Mouse (Mus musculus): ENCODE data around the gene Gclc. TPM values are rescaled to one million over a fixed set of nuclear protein-coding genes. Genes with fewer than 3 reads are reported as not detected.

Gene Gclc
- polyA plus RNA-seq, 1 experiment from 2014 or later, result 14.5 TPM

GRCm38 (mm10) chr9:77770909-77771308, 16.6 kb downstream of the Gclc start:
- Histone ChIP-seq H3K4me3 (replicated peaks) (no peak overlapping the region), H3K9me3 (no peaks in the 10 kb centered on the region), H3K36me3 (peaks cover 12% of the 10 kb centered on the region; the same call in 1 of the 2 replicates), H3K27me3 (no peaks in the 10 kb centered on the region), H3K27ac (no peak overlapping the region), H3K4me2 (no peak overlapping the region), H3K9ac (replicated peaks) (no peak overlapping the region), H3K4me1 (replicated peaks) (peaks cover 9% of the 10 kb centered on the region; the same call in 1 of the 2 replicates)
- ATAC-seq (ENCODE audit: insufficient number of reproducible peaks, insufficient read depth, low FRiP score, low TSS enrichment, low read depth), result no peak
- 79% methylated on average over 6 of the region's 6 CpGs for WGBS

DNA sequence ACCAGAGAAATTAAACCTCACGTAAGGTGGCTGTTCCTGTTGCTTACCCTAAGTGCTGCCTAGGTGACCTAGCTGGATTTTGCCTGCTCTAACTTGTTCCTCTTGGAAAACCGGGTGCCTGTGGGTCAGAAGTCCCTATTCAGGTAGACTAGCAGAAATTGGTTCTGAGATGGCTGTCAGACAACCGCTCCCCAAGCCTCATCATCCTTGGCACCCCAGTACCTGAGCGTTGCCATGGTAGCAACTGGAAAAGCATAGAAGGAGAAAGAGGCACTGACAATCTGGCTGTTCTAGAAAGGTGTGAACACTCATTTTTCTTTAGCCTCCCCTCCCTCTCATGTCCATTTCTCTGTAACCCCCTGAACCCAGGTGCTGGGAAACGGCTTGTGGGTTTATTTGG, 17.0 kb downstream of the Gclc start:
- 86% methylated on average over 5 of the region's 5 CpGs for WGBS
- Histone ChIP-seq H3K27ac (no peak overlapping the region), H3K9ac (replicated peaks) (no peak overlapping the region), H3K36me3 (peaks cover 12% of the 10 kb centered on the region; the same call in 1 of the 2 replicates), H3K9me3 (no peaks in the 10 kb centered on the region), H3K27me3 (no peaks in the 10 kb centered on the region), H3K4me1 (replicated peaks) (0 out of 2 replicates have a peak, but pooled peaks cover 5% of the 10 kb centered on the region), H3K4me2 (no peak overlapping the region), H3K4me3 (replicated peaks) (no peak overlapping the region)
- ATAC-seq (ENCODE audit: insufficient number of reproducible peaks, insufficient read depth, low FRiP score, low TSS enrichment, low read depth), result no peak

- Histone ChIP-seq H3K4me3 (replicated peaks) (no peak overlapping the region), H3K9me3 (no peaks in the 10 kb centered on the region), H3K36me3 (peaks cover 17% of the 10 kb centered on the region), H3K4me1 (replicated peaks) (0 out of 2 replicates have a peak, but pooled peaks cover 5% of the 10 kb centered on the region), H3K4me2 (no peak overlapping the region), H3K27me3 (no peaks in the 10 kb centered on the region), H3K27ac (no peak overlapping the region), H3K9ac (replicated peaks) (no peak overlapping the region)
- 84% methylated on average over 10 of the region's 10 CpGs for WGBS
- ATAC-seq (ENCODE audit: insufficient number of reproducible peaks, insufficient read depth, low FRiP score, low TSS enrichment, low read depth), result no peak
Observed at GRCm38 (mm10) chr9:77771765-77772383, 17.5 kb downstream of the Gclc start.

GRCm38 (mm10) chr9:77776720-77777515, 22.6 kb downstream of the Gclc start:
- Histone ChIP-seq H3K27ac (no peak overlapping the region), H3K9me3 (no peaks in the 10 kb centered on the region), H3K4me3 (replicated peaks) (no peak overlapping the region), H3K27me3 (no peaks in the 10 kb centered on the region), H3K9ac (replicated peaks) (no peak overlapping the region), H3K36me3 (peaks cover 41% of the 10 kb centered on the region), H3K4me1 (replicated peaks) (0 out of 2 replicates have a peak, but pooled peaks cover 1% of the 10 kb centered on the region), H3K4me2 (no peak overlapping the region)
- 32% methylated on average over 7 of the region's 7 CpGs for WGBS
- no peak for ATAC-seq (ENCODE audit: insufficient number of reproducible peaks, insufficient read depth, low FRiP score, low TSS enrichment, low read depth)

- H3K9ac ChIP-seq (replicated peaks), result no peak overlapping the region
- WGBS, result 83% methylated on average over 5 of the region's 5 CpGs
- peaks cover 43% of the 10 kb centered on the region for H3K36me3 ChIP-seq
- no peak overlapping the region for H3K4me3 ChIP-seq (replicated peaks)
- no peak overlapping the region for H3K4me2 ChIP-seq
- no peak overlapping the region for H3K27ac ChIP-seq
- H3K27me3 ChIP-seq, result no peaks in the 10 kb centered on the region
- no peaks in the 10 kb centered on the region for H3K9me3 ChIP-seq
- no peak for ATAC-seq (ENCODE audit: insufficient number of reproducible peaks, insufficient read depth, low FRiP score, low TSS enrichment, low read depth)
- H3K4me1 ChIP-seq (replicated peaks), result no peaks in the 10 kb centered on the region
Observed at GRCm38 (mm10) chr9:77777622-77778021, 23.3 kb downstream of the Gclc start.

- no peaks in the 10 kb centered on the region for H3K4me1 ChIP-seq (replicated peaks)
- no peak overlapping the region for H3K4me2 ChIP-seq
- no peak overlapping the region for H3K4me3 ChIP-seq (replicated peaks)
- no peak overlapping the region for H3K27ac ChIP-seq
- 92% methylated on average over 4 of the region's 4 CpGs for WGBS
- H3K27me3 ChIP-seq, result no peaks in the 10 kb centered on the region
- H3K9me3 ChIP-seq, result no peaks in the 10 kb centered on the region
- ATAC-seq (ENCODE audit: insufficient number of reproducible peaks, insufficient read depth, low FRiP score, low TSS enrichment, low read depth), result no peak
- H3K36me3 ChIP-seq, result peaks cover 54% of the 10 kb centered on the region
- H3K9ac ChIP-seq (replicated peaks), result no peak overlapping the region
Observed at GRCm38 (mm10) chr9:77779711-77780110, 25.4 kb downstream of the Gclc start.

- H3K9me3 ChIP-seq, result no peaks in the 10 kb centered on the region
- no peak overlapping the region for H3K27ac ChIP-seq
- no peaks in the 10 kb centered on the region for H3K27me3 ChIP-seq
- H3K4me1 ChIP-seq (replicated peaks), result no peaks in the 10 kb centered on the region
- H3K4me2 ChIP-seq, result no peak overlapping the region
- H3K9ac ChIP-seq (replicated peaks), result no peak overlapping the region
- H3K4me3 ChIP-seq (replicated peaks), result no peak overlapping the region
- ATAC-seq (ENCODE audit: insufficient number of reproducible peaks, insufficient read depth, low FRiP score, low TSS enrichment, low read depth), result no peak
- H3K36me3 ChIP-seq, result peaks cover 57% of the 10 kb centered on the region
- WGBS, result 62% methylated on average over 5 of the region's 5 CpGs
Observed at GRCm38 (mm10) chr9:77781453-77782163, 27.3 kb downstream of the Gclc start.

GRCm38 (mm10) chr9:77782201-77782600, 27.9 kb downstream of the Gclc start:
- no peaks in the 10 kb centered on the region for H3K27me3 ChIP-seq
- no peaks in the 10 kb centered on the region for H3K9me3 ChIP-seq
- 86% methylated on average over 4 of the region's 4 CpGs for WGBS
- H3K36me3 ChIP-seq, result peaks cover 59% of the 10 kb centered on the region
- no peaks in the 10 kb centered on the region for H3K4me1 ChIP-seq (replicated peaks)
- ATAC-seq (ENCODE audit: insufficient number of reproducible peaks, insufficient read depth, low FRiP score, low TSS enrichment, low read depth), result no peak
- no peak overlapping the region for H3K27ac ChIP-seq
- no peak overlapping the region for H3K4me3 ChIP-seq (replicated peaks)
- no peak overlapping the region for H3K9ac ChIP-seq (replicated peaks)
- no peak overlapping the region for H3K4me2 ChIP-seq

- H3K27me3 ChIP-seq, result no peaks in the 10 kb centered on the region
- no peak overlapping the region for H3K4me3 ChIP-seq (replicated peaks)
- peaks cover 67% of the 10 kb centered on the region for H3K36me3 ChIP-seq
- no peaks in the 10 kb centered on the region for H3K4me1 ChIP-seq (replicated peaks)
- no peak overlapping the region for H3K4me2 ChIP-seq
- H3K9me3 ChIP-seq, result no peaks in the 10 kb centered on the region
- WGBS, result 91% methylated on average over 13 of the region's 13 CpGs
- H3K9ac ChIP-seq (replicated peaks), result no peak overlapping the region
- ATAC-seq (ENCODE audit: insufficient number of reproducible peaks, insufficient read depth, low FRiP score, low TSS enrichment, low read depth), result no peak
- no peak overlapping the region for H3K27ac ChIP-seq
Observed at GRCm38 (mm10) chr9:77783006-77783405, 28.7 kb downstream of the Gclc start.

DNA sequence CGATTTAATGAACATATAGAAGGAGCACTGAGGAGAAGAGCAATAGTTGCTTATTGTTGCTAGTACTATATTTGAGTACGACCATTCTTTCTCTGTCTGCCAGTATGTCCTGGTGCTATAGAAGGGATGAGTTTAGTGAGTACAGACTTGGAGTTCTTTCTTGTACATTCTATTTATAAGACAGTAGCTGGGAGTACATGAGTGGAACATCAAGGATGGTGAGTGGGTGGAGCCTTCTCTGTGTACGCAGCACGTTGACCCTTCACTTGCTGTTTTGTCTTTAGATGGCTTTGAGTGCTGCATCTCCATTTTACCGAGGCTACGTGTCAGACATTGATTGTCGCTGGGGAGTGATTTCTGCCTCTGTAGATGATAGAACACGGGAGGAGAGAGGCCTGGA, 31.1 kb downstream of the Gclc start:
- H3K9ac ChIP-seq (replicated peaks), result no peak overlapping the region
- H3K4me3 ChIP-seq (replicated peaks), result no peak overlapping the region
- no peak overlapping the region for H3K4me2 ChIP-seq
- 91% methylated on average over 8 of the region's 8 CpGs for WGBS
- no peaks in the 10 kb centered on the region for H3K9me3 ChIP-seq
- peaks cover 63% of the 10 kb centered on the region for H3K36me3 ChIP-seq
- no peaks in the 10 kb centered on the region for H3K27me3 ChIP-seq
- H3K4me1 ChIP-seq (replicated peaks), result no peaks in the 10 kb centered on the region
- no peak for ATAC-seq (ENCODE audit: insufficient number of reproducible peaks, insufficient read depth, low FRiP score, low TSS enrichment, low read depth)
- no peak overlapping the region for H3K27ac ChIP-seq

- H3K4me3 ChIP-seq (replicated peaks), result no peak overlapping the region
- no peaks in the 10 kb centered on the region for H3K4me1 ChIP-seq (replicated peaks)
- H3K9ac ChIP-seq (replicated peaks), result no peak overlapping the region
- no peaks in the 10 kb centered on the region for H3K9me3 ChIP-seq
- no peak overlapping the region for H3K27ac ChIP-seq
- peaks cover 73% of the 10 kb centered on the region for H3K36me3 ChIP-seq
- H3K4me2 ChIP-seq, result no peak overlapping the region
- no peak for ATAC-seq (ENCODE audit: insufficient number of reproducible peaks, insufficient read depth, low FRiP score, low TSS enrichment, low read depth)
- no peaks in the 10 kb centered on the region for H3K27me3 ChIP-seq
- 91% methylated on average over 7 of the region's 7 CpGs for WGBS
Observed at GRCm38 (mm10) chr9:77787936-77788335, 33.6 kb downstream of the Gclc start.

Measured in limb, embryonic 12.5 days (tissue).